Mouse (Mus musculus) gastrocnemius, postnatal 25 days (tissue): Measurements from ENCODE around the gene Stard13. TPM values are rescaled to one million over a fixed set of nuclear protein-coding genes. Genes with fewer than 3 reads are reported as not detected.

Experiments used
- DNase-seq: peaks from one replicate; pipeline ENCODE4 v3.0.0; 2022
- total RNA-seq, 2 experiments: library from RNA; stranded (reverse); gene quantifications; 1 replicate in 1 of 2; 2 replicates in 1 of 2; pipeline ENCODE4 v1.2.3; 2021

The Stard13 gene
- total RNA-seq, 2 experiments from 2014 or later, result 6.4 to 7.6 TPM

- no peak for DNase-seq
These were observed 214.7 kb downstream of the Stard13 start for GRCm38 (mm10) chr5:151018959-151019358.

GRCm38 (mm10) chr5:151018450-151018849, 215.2 kb downstream of the Stard13 start:
- DNase-seq, result no peak

GRCm38 (mm10) chr5:151004216-151004755, 229.3 kb downstream of the Stard13 start:
- no peak for DNase-seq

GRCm38 (mm10) chr5:151002051-151002450, 231.6 kb downstream of the Stard13 start:
- DNase-seq, result no peak

GRCm38 (mm10) chr5:151001111-151001510, 232.5 kb downstream of the Stard13 start:
- DNase-seq, result no peak

GRCm38 (mm10) chr5:150996586-150996985, 237.1 kb downstream of the Stard13 start:
- DNase-seq, result no peak

GRCm38 (mm10) chr5:150994096-150994495, 239.5 kb downstream of the Stard13 start:
- DNase-seq, result no peak

Other genes with a start within 250 kb of the Stard13 start
- 1 to 10 TPM in 1 of 2 experiments, under 1 TPM in 1; 0.91 to 1.9 TPM for gene Gm42906, start 194.3 kb upstream of the Stard13 start, total RNA-seq